Mouse (Mus musculus): ENCODE measurements around the gene Tigd3. TPM values are rescaled to one million over a fixed set of nuclear protein-coding genes. Genes with fewer than 3 reads are reported as not detected.

Gene Tigd3
- polyA plus RNA-seq, 1 experiment: 1.1 TPM

GRCm38 (mm10) chr19:5923990-5924712 is 30.2 kb upstream of the Tigd3 start:
- peak; percentile 91 for DNase-seq
- 0 out of 2 replicates have a peak, but pooled peaks have one; percentile 17 for TF ChIP-seq POLR2A (IDR thresholded peaks at IDR 0.05; ENCODE audit: borderline replicate concordance, extremely low read depth, low read depth, low read length)
- peak; percentile 60 for TF ChIP-seq CTCF (IDR thresholded peaks at IDR 0.05; ENCODE audit: insufficient read depth, low read length)
- under 1% methylated on average over 38 of the region's 38 CpGs for WGBS

GRCm38 (mm10) chr19:5922963-5923362 is 29.0 kb upstream of the Tigd3 start:
- Histone ChIP-seq H3K4me3 (replicated peaks; ENCODE audit: extremely low read depth, low read depth, low read length) (no peak overlapping the region), H3K4me1 (ENCODE audit: control insufficient read depth, insufficient read depth, low read length) (peaks cover 8% of the 10 kb centered on the region)
- no peak for DNase-seq
- 79% methylated on average over 3 of the region's 3 CpGs for WGBS
- no peak for TF ChIP-seq CTCF (IDR thresholded peaks at IDR 0.05; ENCODE audit: insufficient read depth, low read length)
- TF ChIP-seq POLR2A (IDR thresholded peaks at IDR 0.05; ENCODE audit: borderline replicate concordance, extremely low read depth, low read depth, low read length): no peak

More at GRCm38 (mm10) chr19:5923990-5924712, 30.2 kb upstream of the Tigd3 start:
- H3K4me3 ChIP-seq (replicated peaks; ENCODE audit: extremely low read depth, low read depth, low read length): peak overlapping the region; percentile 94
- peaks cover 8% of the 10 kb centered on the region for H3K4me1 ChIP-seq (ENCODE audit: control insufficient read depth, insufficient read depth, low read length)

- peaks cover 8% of the 10 kb centered on the region for H3K4me1 ChIP-seq (ENCODE audit: control insufficient read depth, insufficient read depth, low read length)
- no peak for TF ChIP-seq CTCF (IDR thresholded peaks at IDR 0.05; ENCODE audit: insufficient read depth, low read length)
- no peak for TF ChIP-seq POLR2A (IDR thresholded peaks at IDR 0.05; ENCODE audit: borderline replicate concordance, extremely low read depth, low read depth, low read length)
- peak overlapping the region; percentile 45 for H3K4me3 ChIP-seq (replicated peaks; ENCODE audit: extremely low read depth, low read depth, low read length)
- DNase-seq: no peak
- 30% methylated on average over 15 of the region's 15 CpGs for WGBS
These were observed 28.4 kb upstream of the Tigd3 start for GRCm38 (mm10) chr19:5922119-5922942.

GRCm38 (mm10) chr19:5921715-5922114 is 27.8 kb upstream of the Tigd3 start:
- Histone ChIP-seq H3K4me3 (replicated peaks; ENCODE audit: extremely low read depth, low read depth, low read length) (peak overlapping the region; percentile 19), H3K4me1 (ENCODE audit: control insufficient read depth, insufficient read depth, low read length) (peaks cover 8% of the 10 kb centered on the region)
- TF ChIP-seq CTCF (IDR thresholded peaks at IDR 0.05; ENCODE audit: insufficient read depth, low read length): no peak
- TF ChIP-seq POLR2A (IDR thresholded peaks at IDR 0.05; ENCODE audit: borderline replicate concordance, extremely low read depth, low read depth, low read length): no peak
- no peak for DNase-seq
- WGBS: 16% methylated on average over 9 of the region's 9 CpGs

- Histone ChIP-seq H3K4me3 (replicated peaks; ENCODE audit: extremely low read depth, low read depth, low read length) (peak within 1 kb of the TSS; percentile 91), H3K4me1 (ENCODE audit: control insufficient read depth, insufficient read depth, low read length) (peaks cover 12% of the 10 kb centered on the region)
- TF ChIP-seq CTCF (IDR thresholded peaks at IDR 0.05; ENCODE audit: insufficient read depth, low read length): no peak
- no peak for TF ChIP-seq POLR2A (IDR thresholded peaks at IDR 0.05; ENCODE audit: borderline replicate concordance, extremely low read depth, low read depth, low read length)
- no peak for DNase-seq
- 15% methylated on average over 13 of the region's 13 CpGs for WGBS
These were observed 19.2 kb upstream of the Tigd3 start, which contains the start of gene Dpf2 for GRCm38 (mm10) chr19:5913007-5913719. Gene Dpf2 (minus strand): TSS chr19:5913010.

GRCm38 (mm10) chr19:5912103-5913006 is 18.4 kb upstream of the Tigd3 start:
- Histone ChIP-seq H3K4me1 (ENCODE audit: control insufficient read depth, insufficient read depth, low read length) (peaks cover 12% of the 10 kb centered on the region), H3K4me3 (replicated peaks; ENCODE audit: extremely low read depth, low read depth, low read length) (peak overlapping the region; percentile 91)
- WGBS: under 1% methylated on average over 59 of the region's 59 CpGs
- DNase-seq: peak; percentile 95
- TF ChIP-seq POLR2A (IDR thresholded peaks at IDR 0.05; ENCODE audit: borderline replicate concordance, extremely low read depth, low read depth, low read length) (peak; percentile 98; the same call in 1 of the 2 replicates), CTCF (IDR thresholded peaks at IDR 0.05; ENCODE audit: insufficient read depth, low read length) (no peak)

- WGBS: under 1% methylated on average over 14 of the region's 14 CpGs
- Histone ChIP-seq H3K4me1 (ENCODE audit: control insufficient read depth, insufficient read depth, low read length) (peaks cover 12% of the 10 kb centered on the region), H3K4me3 (replicated peaks; ENCODE audit: extremely low read depth, low read depth, low read length) (peak overlapping the region; percentile 91)
- DNase-seq: no peak
- TF ChIP-seq POLR2A (IDR thresholded peaks at IDR 0.05; ENCODE audit: borderline replicate concordance, extremely low read depth, low read depth, low read length) (peak; percentile 42; the same call in 1 of the 2 replicates), CTCF (IDR thresholded peaks at IDR 0.05; ENCODE audit: insufficient read depth, low read length) (no peak)
These were observed 17.6 kb upstream of the Tigd3 start for GRCm38 (mm10) chr19:5911430-5912102.

GRCm38 (mm10) chr19:5910221-5910620 is 16.3 kb upstream of the Tigd3 start:
- no peak for DNase-seq
- TF ChIP-seq CTCF (IDR thresholded peaks at IDR 0.05; ENCODE audit: insufficient read depth, low read length) (peak; percentile 37; the same call in 1 of the 2 replicates), POLR2A (IDR thresholded peaks at IDR 0.05; ENCODE audit: borderline replicate concordance, extremely low read depth, low read depth, low read length) (no peak)
- Histone ChIP-seq H3K4me3 (replicated peaks; ENCODE audit: extremely low read depth, low read depth, low read length) (peak overlapping the region; percentile 45), H3K4me1 (ENCODE audit: control insufficient read depth, insufficient read depth, low read length) (peaks cover 12% of the 10 kb centered on the region)
- 28% methylated on average over 6 of the region's 6 CpGs for WGBS

Data from lung, adult 2 months (tissue).